Mouse (Mus musculus) leukemia stem cell, adult 10-12 weeks (primary cell): ENCODE measurements around the gene Pak1ip1. TPM values are rescaled to one million over a fixed set of nuclear protein-coding genes. Genes with fewer than 3 reads are reported as not detected.

Source experiments
- polyA plus RNA-seq: library from polyadenylated mRNA; stranded (reverse); fragments of >175 nt; gene quantifications from 2 replicates; pipeline ENCODE4 v1.2.3, GENCODE M21; 2012; ENCODE audit warnings: low replicate concordance

The Pak1ip1 gene
- polyA plus RNA-seq: 45.6 and 68.6 TPM in 2 replicates

DNA sequence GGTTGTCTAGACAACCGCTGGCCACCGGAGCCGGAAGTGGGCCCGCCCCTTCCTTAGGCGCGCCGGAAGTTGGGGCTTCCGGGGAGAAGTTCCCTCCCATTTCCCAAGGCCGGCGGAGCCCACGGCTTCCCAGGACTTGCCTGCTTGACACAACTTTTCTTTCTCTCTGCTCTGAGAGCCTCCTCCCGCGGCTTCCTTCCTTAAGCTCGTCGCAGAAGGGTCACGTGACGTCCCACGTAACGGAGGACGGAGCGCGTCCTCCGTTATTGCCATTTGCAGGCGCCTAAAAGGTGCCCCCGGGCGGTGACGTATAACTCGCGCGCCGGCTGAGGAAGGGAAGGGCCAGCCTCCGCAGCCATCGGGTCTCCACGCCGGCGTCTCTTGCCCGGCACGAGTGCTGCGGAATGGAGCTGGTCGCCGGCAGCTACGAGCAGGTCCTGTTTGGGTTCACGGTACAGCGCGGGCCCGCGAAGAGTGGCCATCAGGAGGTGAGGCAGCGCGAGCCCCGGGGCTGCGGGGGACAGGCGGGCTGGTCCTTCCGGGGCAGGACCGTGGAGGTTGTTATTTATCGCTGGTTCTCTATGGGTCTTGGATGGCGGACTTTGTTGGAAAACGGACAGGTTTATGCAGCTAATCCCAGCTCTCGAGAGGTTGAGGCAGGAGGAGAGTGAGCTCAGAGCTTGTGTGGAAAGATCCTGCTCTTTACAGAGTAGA is at the start of gene Pak1ip1:
TSS of gene Pak1ip1 (plus strand) at position 98 of the 714 bp plus-strand sequence.

DNA sequence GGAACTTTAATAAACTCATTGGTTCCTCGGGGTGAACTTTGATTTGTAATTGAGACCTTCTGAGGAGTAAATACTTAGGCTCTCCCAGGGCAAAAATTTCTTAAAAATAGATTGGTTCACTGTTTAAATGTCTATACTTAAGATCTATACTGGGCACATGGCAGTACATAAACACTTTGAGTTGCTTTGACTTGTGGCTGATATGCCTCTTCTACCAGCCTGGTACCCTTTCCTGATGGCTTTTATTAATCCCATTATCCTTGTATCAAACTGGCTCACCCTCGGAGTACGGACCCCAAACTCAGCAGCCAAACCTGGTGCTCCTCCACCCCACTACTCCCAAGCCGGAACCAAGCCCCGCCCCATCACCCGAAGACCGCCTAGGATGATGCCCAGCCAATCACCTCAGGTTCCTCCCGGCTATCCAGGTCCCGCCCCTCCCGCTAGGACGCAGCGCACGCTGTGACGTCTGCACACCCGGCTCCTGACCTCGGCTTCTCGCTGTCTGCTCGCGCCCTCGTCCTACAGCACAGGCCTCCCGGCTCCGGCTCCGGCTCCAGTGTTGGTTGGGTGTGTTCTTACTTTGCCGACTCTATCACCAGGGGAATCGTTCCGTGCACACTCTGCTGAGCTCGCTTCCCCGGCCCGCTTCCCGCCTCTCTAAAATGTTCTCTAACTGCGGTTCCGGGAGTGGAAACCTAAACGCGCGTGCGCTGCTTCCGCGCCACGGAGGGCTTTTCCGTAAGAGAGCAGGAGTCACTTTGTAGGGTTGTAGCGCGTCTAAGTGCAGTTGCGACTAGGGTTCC is 15.2 kb downstream of the Pak1ip1 start, which contains the start of gene Tmem14c:
TSS of gene Tmem14c (plus strand) at position 464 of the 806 bp plus-strand sequence.

Other genes with a start within 250 kb of the Pak1ip1 start
- gene Gcnt2, start 141.3 kb upstream of the Pak1ip1 start, polyA plus RNA-seq: 0.48 and 1.2 TPM in 2 replicates
- gene Tmem14c, start 15.3 kb downstream of the Pak1ip1 start, polyA plus RNA-seq: 31.1 and 589 TPM in 2 replicates
- gene Mak, start 78.7 kb downstream of the Pak1ip1 start, polyA plus RNA-seq: 0.06 and 0.09 TPM in 2 replicates
- gene Gcm2, start 110.0 kb downstream of the Pak1ip1 start, polyA plus RNA-seq: not detected in 2 replicates
- not detected in 2 replicates for gene Sycp2l, start 113.3 kb downstream of the Pak1ip1 start, polyA plus RNA-seq
- not detected in 2 replicates for gene Elovl2, start 219.4 kb downstream of the Pak1ip1 start, polyA plus RNA-seq
- 2.1 and 3.7 TPM in 2 replicates for gene Smim13, start 248.8 kb downstream of the Pak1ip1 start, polyA plus RNA-seq